Mouse (Mus musculus): ENCODE results near the gene Ogfod2. TPM values are rescaled to one million over a fixed set of nuclear protein-coding genes. Genes with fewer than 3 reads are reported as not detected.

The Ogfod2 gene
- polyA plus RNA-seq, 1 experiment from 2014 or later = 4.3 TPM

DNA sequence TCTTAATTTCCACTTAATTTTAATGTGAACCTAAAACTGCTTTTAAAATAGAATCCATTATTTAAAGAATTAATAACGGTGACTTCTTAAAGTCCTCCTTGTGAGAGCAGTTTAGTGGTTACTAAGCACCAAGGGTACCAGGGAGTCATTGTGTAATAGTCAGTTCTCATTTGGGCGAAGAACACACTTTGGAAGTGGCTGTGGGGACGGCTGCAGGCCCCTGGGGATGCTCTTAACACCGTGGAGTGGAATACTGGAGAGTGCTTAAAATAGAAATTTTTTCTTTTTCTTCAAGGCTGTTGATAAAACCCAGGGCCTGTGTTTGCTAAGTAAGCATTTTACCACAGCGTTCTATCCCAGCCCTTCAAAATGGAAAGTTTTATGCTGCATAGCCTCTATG is 43.8 kb downstream of the Ogfod2 start:
- Histone ChIP-seq H3K79me2 (ENCODE audit: inconsistent target) (no peaks in the 10 kb centered on the region), H3K27ac (no peak overlapping the region), H3K4me3 (ENCODE audit: inconsistent target) (no peak overlapping the region), H3K36me3 (ENCODE audit: inconsistent target) (no peaks in the 10 kb centered on the region)
- WGBS (ENCODE audit: missing documents) = 85% methylated on average over 5 of the region's 5 CpGs

DNA sequence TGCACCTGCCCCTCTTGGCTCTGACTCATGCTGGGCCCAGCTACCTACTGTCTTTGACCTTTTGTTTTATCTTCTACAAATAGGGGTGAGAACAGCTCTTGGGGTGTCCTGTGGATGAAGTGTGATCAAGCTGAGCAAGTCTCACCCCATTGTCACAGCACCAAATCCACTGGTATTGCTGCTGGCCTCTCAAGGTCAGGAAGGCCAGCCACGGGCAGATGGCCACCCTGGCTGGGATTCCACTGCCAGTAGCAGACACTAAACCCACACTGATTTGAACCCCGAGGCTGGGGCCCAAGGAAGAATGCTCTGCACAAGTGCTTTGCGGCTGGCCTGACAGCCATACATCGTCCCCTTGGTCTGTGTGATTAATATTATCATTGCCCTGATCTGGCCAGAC is 46.2 kb downstream of the Ogfod2 start:
- WGBS (ENCODE audit: missing documents) = 87% methylated on average over 4 of the region's 4 CpGs

DNA sequence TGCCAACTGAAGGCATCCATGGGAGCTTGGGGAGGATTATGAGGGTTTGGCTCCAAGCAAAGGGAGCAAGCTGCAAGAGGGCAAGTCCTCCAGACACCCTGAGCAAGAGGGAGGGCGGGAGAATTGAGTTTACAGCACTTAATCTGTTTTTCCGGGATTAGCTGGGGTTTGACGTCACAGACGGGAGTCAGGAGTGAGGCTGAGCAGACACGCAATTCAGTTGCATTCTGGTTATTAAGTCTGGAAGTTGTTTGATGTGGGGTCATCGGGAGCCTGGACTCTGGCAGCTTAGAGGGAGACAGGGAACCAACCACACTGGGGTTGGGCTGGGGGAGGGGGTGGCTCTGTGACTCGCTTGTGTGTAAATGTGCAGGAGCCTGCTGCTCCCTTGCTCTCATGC is 47.4 kb downstream of the Ogfod2 start:
- no peak overlapping the region for H3K27ac ChIP-seq
- WGBS (ENCODE audit: missing documents) = 88% methylated on average over 7 of the region's 7 CpGs
- no peaks in the 10 kb centered on the region for H3K36me3 ChIP-seq (ENCODE audit: inconsistent target)
- no peak overlapping the region for H3K4me3 ChIP-seq (ENCODE audit: inconsistent target)
- H3K79me2 ChIP-seq (ENCODE audit: inconsistent target) = no peaks in the 10 kb centered on the region

More for the DNA sequence above, 46.2 kb downstream of the Ogfod2 start:
- H3K79me2 ChIP-seq (ENCODE audit: inconsistent target) = no peaks in the 10 kb centered on the region
- H3K36me3 ChIP-seq (ENCODE audit: inconsistent target) = no peaks in the 10 kb centered on the region
- H3K27ac ChIP-seq = no peak overlapping the region
- no peak overlapping the region for H3K4me3 ChIP-seq (ENCODE audit: inconsistent target)

DNA sequence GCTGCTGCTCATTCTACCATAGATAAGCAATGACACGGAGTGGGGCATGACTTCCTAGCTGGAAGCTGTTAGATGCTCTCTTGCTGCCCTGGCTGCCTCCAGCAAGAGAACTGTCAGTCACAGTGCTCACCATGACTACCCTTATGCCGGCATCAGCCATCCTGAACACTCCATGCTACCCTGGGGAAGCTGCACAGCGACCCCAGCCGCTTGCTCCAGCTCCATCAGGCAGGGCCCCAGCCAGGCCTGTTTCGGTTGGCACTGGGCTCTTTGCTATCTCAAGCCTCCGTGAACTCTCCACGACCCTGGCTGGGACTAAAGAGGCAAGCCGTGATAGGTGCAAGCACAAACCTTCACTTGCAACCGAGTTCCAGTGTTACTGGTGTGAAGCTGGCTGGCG is 49.7 kb downstream of the Ogfod2 start:
- Histone ChIP-seq H3K27ac (no peak overlapping the region), H3K4me3 (ENCODE audit: inconsistent target) (no peak overlapping the region), H3K79me2 (ENCODE audit: inconsistent target) (no peaks in the 10 kb centered on the region), H3K36me3 (ENCODE audit: inconsistent target) (no peaks in the 10 kb centered on the region)
- WGBS (ENCODE audit: missing documents) = 89% methylated on average over 10 of the region's 10 CpGs

DNA sequence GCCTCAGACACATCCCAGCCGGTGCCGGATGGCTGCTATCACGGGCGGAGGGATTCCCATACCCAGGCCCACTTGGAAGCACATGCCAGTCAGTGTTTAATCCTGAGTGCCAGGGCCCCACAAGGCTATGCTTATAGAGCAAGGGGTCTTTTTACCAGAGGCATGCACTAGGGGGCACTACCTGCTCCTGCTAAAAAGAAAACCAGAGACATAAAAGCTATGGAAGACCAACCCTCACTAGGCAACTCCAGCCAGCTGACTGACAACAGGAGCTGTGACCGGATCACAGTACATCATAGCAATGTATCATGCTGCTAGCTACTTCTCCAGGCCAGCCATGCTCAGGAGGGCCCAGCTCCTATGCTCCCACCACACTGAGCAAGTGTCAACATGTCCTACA is 50.5 kb downstream of the Ogfod2 start:
- H3K27ac ChIP-seq = no peak overlapping the region
- no peak overlapping the region for H3K4me3 ChIP-seq (ENCODE audit: inconsistent target)
- H3K36me3 ChIP-seq (ENCODE audit: inconsistent target) = no peaks in the 10 kb centered on the region
- WGBS (ENCODE audit: missing documents) = 76% methylated on average over 5 of the region's 5 CpGs
- H3K79me2 ChIP-seq (ENCODE audit: inconsistent target) = no peaks in the 10 kb centered on the region

DNA sequence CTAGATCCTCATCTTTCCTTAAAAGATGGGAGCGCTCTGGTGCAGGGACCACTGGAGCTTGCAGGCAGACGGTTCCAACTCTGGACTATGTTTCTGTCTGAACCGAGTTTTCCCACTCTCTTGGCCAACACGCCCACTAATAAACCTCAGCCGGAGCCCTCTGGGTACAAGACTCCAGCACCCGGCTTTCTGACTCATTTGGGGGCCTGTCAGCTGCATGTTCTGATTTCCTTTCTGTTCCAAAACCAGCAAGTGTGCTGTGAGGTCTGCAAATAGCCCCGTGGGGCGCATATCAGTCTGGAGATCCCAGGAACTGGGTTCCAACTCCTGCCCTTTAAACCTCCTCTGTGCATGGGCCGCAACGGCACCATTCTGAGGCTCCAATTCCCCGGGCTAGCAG is 51.3 kb downstream of the Ogfod2 start:
- Histone ChIP-seq H3K4me3 (ENCODE audit: inconsistent target) (no peak overlapping the region), H3K36me3 (ENCODE audit: inconsistent target) (no peaks in the 10 kb centered on the region), H3K79me2 (ENCODE audit: inconsistent target) (no peaks in the 10 kb centered on the region), H3K27ac (no peak overlapping the region)
- 84% methylated on average over 11 of the region's 11 CpGs for WGBS (ENCODE audit: missing documents)

Other genes with a start within 250 kb of the Ogfod2 start
- 0.54 to 2.0 TPM (median 0.57 TPM) in 3 replicates for gene Hcar2, start 246.8 kb upstream of the Ogfod2 start, polyA plus RNA-seq (2018)
- not detected in 3 replicates for gene Hcar1, start 232.3 kb upstream of the Ogfod2 start, polyA plus RNA-seq (2018)
- gene Denr, start 205.1 kb upstream of the Ogfod2 start, polyA plus RNA-seq (2018) = 32.8 to 151 TPM (median 58.4 TPM) in 3 replicates
- not detected in 3 replicates for gene Gm43518, start 184.9 kb upstream of the Ogfod2 start, polyA plus RNA-seq (2018)
- gene Ccdc62, start 181.6 kb upstream of the Ogfod2 start, polyA plus RNA-seq (2018) = 0.93 to 1.7 TPM (median 1.1 TPM) in 3 replicates
- 0.04 to 0.47 TPM (median 0.21 TPM) in 3 replicates for gene Hip1r, start 138.7 kb upstream of the Ogfod2 start, polyA plus RNA-seq (2018)
- 13.1 to 27.6 TPM (median 22.7 TPM) in 3 replicates for gene Vps37b, start 80.0 kb upstream of the Ogfod2 start, polyA plus RNA-seq (2018)
- gene Abcb9, start 16.5 kb upstream of the Ogfod2 start, polyA plus RNA-seq (2018) = 1.6 to 2.1 TPM (median 1.6 TPM) in 3 replicates
- gene Arl6ip4, start 3.8 kb downstream of the Ogfod2 start, polyA plus RNA-seq (2018) = 37.6 to 60.2 TPM (median 56.1 TPM) in 3 replicates
- 0.12 to 2.2 TPM (median 1.9 TPM) in 3 replicates for gene Pitpnm2, start 137.5 kb downstream of the Ogfod2 start, polyA plus RNA-seq (2018)
- 1.4 to 2.4 TPM (median 2.1 TPM) in 3 replicates for gene Mphosph9, start 215.7 kb downstream of the Ogfod2 start, polyA plus RNA-seq (2018)
- gene 2810006K23Rik, start 215.8 kb downstream of the Ogfod2 start, polyA plus RNA-seq (2018) = 10.0 to 15.0 TPM (median 13.1 TPM) in 3 replicates

Data from macrophage (primary cell).